Mouse (Mus musculus): ENCODE measurements around the gene Cops7b.

GRCm38 (mm10) chr1:86546797-86547196, 35.9 kb upstream of the Cops7b start:
- TF ChIP-seq POLR2A (IDR thresholded peaks at IDR 0.05; ENCODE audit: low read depth, low read length) (no peak), CTCF (conservative IDR thresholded peaks at IDR 0.05; ENCODE audit: insufficient read depth, insufficient read length, low read depth, low read length) (no peak)

Measured in kidney, adult 2 months (tissue).